Mouse (Mus musculus) midbrain, postnatal 0 days (tissue): Measurements from ENCODE around the gene Fam193b. TPM values are rescaled to one million over a fixed set of nuclear protein-coding genes. Genes with fewer than 3 reads are reported as not detected.

Source experiments
- ATAC-seq: fragments of 200-750 bp; cut with Nextera tagmentation; 2 replicates; pipeline ENCODE4 v1.8.0; 2017; ENCODE audit warnings: moderate number of reproducible peaks, mild to moderate bottlenecking, moderate TSS enrichment, moderate library complexity; ENCODE audit not compliant: low FRiP score
- DNase-seq: peaks from one replicate; pipeline ENCODE4 v3.0.0-alpha.2; 2015; ENCODE audit warnings: low spot score
- H3K27ac ChIP-seq: fragments of 300-500 bp; sonication (generic); 2 replicates; pipeline ENCODE4 v1.5.1; 2014; ENCODE audit warnings: low read depth, mild to moderate bottlenecking, low read length, mixed read lengths
- H3K27me3 ChIP-seq: fragments of 300-500 bp; sonication (generic); 2 replicates; pipeline ENCODE4 v1.6.1; 2014; ENCODE audit warnings: low read length, control low read depth, mixed read lengths; ENCODE audit not compliant: insufficient read depth
- H3K36me3 ChIP-seq: fragments of 300-500 bp; sonication (generic); 2 replicates; pipeline ENCODE4 v1.6.1; 2014; ENCODE audit warnings: low read length, control low read depth, mixed read lengths; ENCODE audit not compliant: insufficient read depth
- H3K4me1 ChIP-seq: fragments of 300-500 bp; sonication (generic); 2 replicates; pipeline ENCODE4 v1.6.1; 2014; ENCODE audit warnings: mild to moderate bottlenecking, control low read depth, antibody characterized with exemption, low read length, mixed read lengths; ENCODE audit not compliant: insufficient read depth
- H3K4me2 ChIP-seq: fragments of 300-500 bp; sonication (generic); 2 replicates; pipeline ENCODE4 v1.6.1; 2014; ENCODE audit warnings: low read depth, mild to moderate bottlenecking, low read length, mixed read lengths; ENCODE audit not compliant: poor library complexity, severe bottlenecking
- H3K4me3 ChIP-seq: fragments of 300-500 bp; sonication (generic); 2 replicates; pipeline ENCODE4 v1.5.1; 2014; ENCODE audit warnings: low read depth, mild to moderate bottlenecking, low read length, moderate library complexity
- H3K9ac ChIP-seq: fragments of 300-500 bp; sonication (generic); replicated peaks from 2 replicates; pipeline ENCODE4 v1.6.1; 2014; ENCODE audit warnings: mild to moderate bottlenecking, low read length, moderate library complexity, mixed read lengths; ENCODE audit not compliant: poor library complexity, severe bottlenecking
- H3K9me3 ChIP-seq: fragments of 300-500 bp; sonication (generic); 2 replicates; pipeline ENCODE4 v1.6.1; 2016; ENCODE audit warnings: low read length, control low read depth
- CTCF ChIP-seq: IDR thresholded peaks from 2 replicates; pipeline ENCODE4 v1.5.1; 2016; ENCODE audit warnings: antibody characterized with exemption, mild to moderate bottlenecking
- WGBS: fragments of 180-500 bp; shearing (Covaris S2); extraction: QIAGEN DNeasy Blood & Tissue Kit; methylation state at CpG from one replicate; pipeline ENCODE4 v1.1.7; 2014; 5-methylcytosine and 5-hydroxymethylcytosine counted together
- polyA plus RNA-seq: library from polyadenylated mRNA; unstranded; fragments of >200 nt; fragmentation: Nextera tagmentation; extraction: Ambion mirVana; gene quantifications from 2 replicates; pipeline ENCODE4 v1.2.1, GENCODE M21; 2015
- total RNA-seq: library from RNA; depleted of rRNA; stranded (reverse); fragments of >200 nt; gene quantifications from 2 replicates; pipeline ENCODE4 v1.2.3, GENCODE M21; 2014

Fam193b gene
- total and polyA plus RNA-seq, 2 experiments from 2014 or later: 42.7 to 73.9 TPM

GRCm38 (mm10) chr13:55536194-55537175, 34.4 kb downstream of the Fam193b start, which contains the start of gene Ddx41:
Gene Ddx41, minus strand, starts transcription at chr13:55536658.
- peak; percentile 100 for DNase-seq
- peak within 1 kb of the TSS; percentile 83 for H3K27ac ChIP-seq
- WGBS: under 1% methylated on average over 70 of the region's 70 CpGs

GRCm38 (mm10) chr13:55535796-55536193, 35.1 kb downstream of the Fam193b start:
- H3K9ac ChIP-seq: peak overlapping the region; percentile 78
- peaks cover 53% of the 10 kb centered on the region for H3K36me3 ChIP-seq
- no peak for DNase-seq
- WGBS: 21% methylated on average over 17 of the region's 17 CpGs
- H3K4me1 ChIP-seq: peaks cover 9% of the 10 kb centered on the region; the same call in 1 of the 2 replicates
- peak overlapping the region; percentile 88 for H3K4me2 ChIP-seq
- H3K4me3 ChIP-seq: peak overlapping the region; percentile 72
- H3K27me3 ChIP-seq: no peaks in the 10 kb centered on the region
- ATAC-seq: no peak
- no peak for TF ChIP-seq CTCF
- H3K9me3 ChIP-seq: no peaks in the 10 kb centered on the region
- peak overlapping the region; percentile 83 for H3K27ac ChIP-seq

More at GRCm38 (mm10) chr13:55536194-55537175, 34.4 kb downstream of the Fam193b start, which contains the start of gene Ddx41:
- TF ChIP-seq CTCF: peak; percentile 95
- H3K9ac ChIP-seq: peak within 1 kb of the TSS; percentile 78
- H3K9me3 ChIP-seq: no peaks in the 10 kb centered on the region
- H3K36me3 ChIP-seq: peaks cover 54% of the 10 kb centered on the region
- no peaks in the 10 kb centered on the region for H3K27me3 ChIP-seq
- ATAC-seq: peak; percentile 97
- peaks cover 9% of the 10 kb centered on the region; the same call in 1 of the 2 replicates for H3K4me1 ChIP-seq
- H3K4me2 ChIP-seq: peak within 1 kb of the TSS; percentile 88
- H3K4me3 ChIP-seq: peak within 1 kb of the TSS; percentile 72

GRCm38 (mm10) chr13:55535191-55535590, 35.7 kb downstream of the Fam193b start:
- peak overlapping the region; percentile 88 for H3K4me2 ChIP-seq
- H3K4me3 ChIP-seq: peak overlapping the region; percentile 72
- no peak overlapping the region for H3K27ac ChIP-seq
- H3K27me3 ChIP-seq: no peaks in the 10 kb centered on the region
- ATAC-seq (no peak), DNase-seq (no peak)
- TF ChIP-seq CTCF: no peak
- peaks cover 9% of the 10 kb centered on the region; the same call in 1 of the 2 replicates for H3K4me1 ChIP-seq
- peaks cover 54% of the 10 kb centered on the region for H3K36me3 ChIP-seq
- no peaks in the 10 kb centered on the region for H3K9me3 ChIP-seq
- H3K9ac ChIP-seq: no peak overlapping the region
- WGBS: 94% methylated on average over 15 of the region's 15 CpGs

GRCm38 (mm10) chr13:55529198-55529915, 41.6 kb downstream of the Fam193b start, which contains the start of gene Dok3:
Gene Dok3, minus strand, starts transcription at chr13:55529296.
- Histone ChIP-seq H3K4me2 (no peak within 1 kb of the TSS), H3K27me3 (no peaks in the 10 kb centered on the region), H3K4me3 (no peak within 1 kb of the TSS), H3K9me3 (no peaks in the 10 kb centered on the region), H3K36me3 (peaks cover 42% of the 10 kb centered on the region), H3K4me1 (no peaks in the 10 kb centered on the region), H3K27ac (no peak within 1 kb of the TSS), H3K9ac (no peak within 1 kb of the TSS)
- ATAC-seq: no peak
- TF ChIP-seq CTCF: no peak
- no peak for DNase-seq
- 84% methylated on average over 8 of the region's 8 CpGs for WGBS

- ATAC-seq (no peak), DNase-seq (no peak)
- Histone ChIP-seq H3K36me3 (peaks cover 31% of the 10 kb centered on the region), H3K9ac (no peak overlapping the region), H3K4me1 (no peaks in the 10 kb centered on the region), H3K4me3 (no peak overlapping the region), H3K4me2 (no peak overlapping the region), H3K9me3 (no peaks in the 10 kb centered on the region), H3K27ac (no peak overlapping the region), H3K27me3 (no peaks in the 10 kb centered on the region)
- WGBS: 77% methylated on average over 18 of the region's 18 CpGs
- TF ChIP-seq CTCF: no peak
Observed at GRCm38 (mm10) chr13:55527834-55528772, 42.8 kb downstream of the Fam193b start.
